Mouse (Mus musculus) neural tube, embryonic 12.5 days (tissue): ENCODE measurements at regions not wholly inside any gene's neighbourhood (a gene's known extent, or its start where the extent isn't known, plus 50 kb on each side); places are given as distances from the start of the nearest gene placed in this dataset.

Experiments used
- ATAC-seq: fragments of 200-750 bp; cut with Nextera tagmentation; 2 replicates; pipeline ENCODE4 v1.8.0; 2017; ENCODE audit warnings: low read depth, mild to moderate bottlenecking, moderate TSS enrichment, moderate library complexity; ENCODE audit not compliant: low FRiP score
- H3K27ac ChIP-seq: fragments of 300-500 bp; sonication (generic); 2 replicates; pipeline ENCODE4 v1.5.1; 2016
- H3K27me3 ChIP-seq: fragments of 300-500 bp; sonication (generic); replicated peaks from 2 replicates; pipeline ENCODE4 v1.6.1; 2016; ENCODE audit warnings: mild to moderate bottlenecking
- H3K36me3 ChIP-seq: fragments of 300-500 bp; sonication (generic); 2 replicates; pipeline ENCODE4 v1.6.1; 2016; ENCODE audit warnings: mild to moderate bottlenecking
- H3K4me1 ChIP-seq: fragments of 300-500 bp; sonication (generic); 2 replicates; pipeline ENCODE4 v1.6.1; 2016
- H3K4me2 ChIP-seq: fragments of 300-500 bp; sonication (generic); replicated peaks from 2 replicates; pipeline ENCODE4 v1.6.1; 2016; ENCODE audit warnings: mild to moderate bottlenecking
- H3K4me3 ChIP-seq: fragments of 300-500 bp; sonication (generic); 2 replicates; pipeline ENCODE4 v1.5.1; 2016
- H3K9ac ChIP-seq: fragments of 300-500 bp; sonication (generic); 2 replicates; pipeline ENCODE4 v1.6.1; 2016; ENCODE audit warnings: mild to moderate bottlenecking
- H3K9me3 ChIP-seq: fragments of 300-500 bp; sonication (generic); 2 replicates; pipeline ENCODE4 v1.6.1; 2016; ENCODE audit warnings: mild to moderate bottlenecking
- WGBS: fragments of 180-500 bp; shearing (Covaris S2); methylation state at CpG from one replicate; pipeline ENCODE4 v1.1.7; 2016; 5-methylcytosine and 5-hydroxymethylcytosine counted together

GRCm38 (mm10) chr1:194361316-194361715, 256.7 kb upstream of the Plxna2 start:
- no peak overlapping the region for H3K4me3 ChIP-seq
- H3K9ac ChIP-seq, result no peak overlapping the region
- WGBS, result 18% methylated on average over 1 of the region's 1 CpGs
- H3K27me3 ChIP-seq, result no peaks in the 10 kb centered on the region
- no peak for ATAC-seq
- H3K9me3 ChIP-seq, result no peaks in the 10 kb centered on the region
- H3K4me1 ChIP-seq, result no peaks in the 10 kb centered on the region; the same call in 1 of the 2 replicates
- H3K27ac ChIP-seq, result no peak overlapping the region
- no peaks in the 10 kb centered on the region for H3K36me3 ChIP-seq
- H3K4me2 ChIP-seq, result no peak overlapping the region

DNA sequence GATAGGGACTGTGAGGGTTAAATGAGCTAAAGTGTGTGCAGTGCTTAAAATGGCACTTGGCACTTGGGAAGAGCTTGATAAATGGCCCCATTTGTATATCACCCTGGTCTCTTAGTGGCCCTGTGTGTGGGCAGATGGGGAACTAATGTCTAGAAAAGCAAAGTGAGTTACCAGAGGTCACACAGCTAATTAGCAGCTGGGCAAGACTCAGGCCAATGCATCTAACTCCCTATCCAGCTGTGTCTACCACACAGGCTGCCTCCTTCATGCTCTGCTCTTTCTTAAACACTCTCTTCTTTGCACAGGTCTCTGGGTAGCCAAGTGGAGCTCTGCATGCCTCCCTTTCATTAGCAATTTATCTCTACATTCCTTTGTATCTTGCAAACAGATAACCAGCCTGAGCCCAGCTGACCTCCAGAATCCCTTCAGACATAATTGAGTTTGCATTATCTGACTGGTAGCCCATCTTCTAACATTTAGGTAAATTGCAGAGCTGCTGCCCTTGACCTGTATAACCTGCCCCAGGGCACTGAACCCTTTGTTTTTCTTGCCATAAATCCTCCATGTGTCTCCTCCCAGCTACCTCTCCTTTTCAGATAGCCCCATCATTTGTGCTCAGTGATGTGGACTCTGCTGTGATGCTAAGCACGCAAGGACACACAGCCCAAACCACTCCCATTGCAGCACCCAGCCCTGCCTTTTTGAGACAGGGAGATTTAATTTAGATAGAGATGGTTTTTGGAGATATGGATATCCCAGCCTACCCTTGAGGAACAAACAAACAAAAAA, 263.5 kb upstream of the Plxna2 start:
- Histone ChIP-seq H3K4me1 (peaks cover 5% of the 10 kb centered on the region; the same call in 1 of the 2 replicates), H3K27ac (no peak overlapping the region), H3K4me3 (no peak overlapping the region), H3K36me3 (no peaks in the 10 kb centered on the region), H3K9me3 (no peaks in the 10 kb centered on the region), H3K4me2 (no peak overlapping the region), H3K27me3 (no peaks in the 10 kb centered on the region), H3K9ac (no peak overlapping the region)
- WGBS, result 11% methylated on average over 1 of the region's 1 CpGs
- no peak for ATAC-seq

- H3K27me3 ChIP-seq, result no peaks in the 10 kb centered on the region
- no peak overlapping the region for H3K9ac ChIP-seq
- H3K4me2 ChIP-seq, result no peak overlapping the region
- WGBS, result 79% methylated on average over 3 of the region's 3 CpGs
- H3K4me1 ChIP-seq, result 0 out of 2 replicates have a peak, but pooled peaks cover 3% of the 10 kb centered on the region
- H3K9me3 ChIP-seq, result no peaks in the 10 kb centered on the region
- no peak overlapping the region for H3K4me3 ChIP-seq
- no peak for ATAC-seq
- H3K27ac ChIP-seq, result no peak overlapping the region
- no peaks in the 10 kb centered on the region for H3K36me3 ChIP-seq
Measured at GRCm38 (mm10) chr1:194345304-194346033, 272.5 kb upstream of the Plxna2 start.

DNA sequence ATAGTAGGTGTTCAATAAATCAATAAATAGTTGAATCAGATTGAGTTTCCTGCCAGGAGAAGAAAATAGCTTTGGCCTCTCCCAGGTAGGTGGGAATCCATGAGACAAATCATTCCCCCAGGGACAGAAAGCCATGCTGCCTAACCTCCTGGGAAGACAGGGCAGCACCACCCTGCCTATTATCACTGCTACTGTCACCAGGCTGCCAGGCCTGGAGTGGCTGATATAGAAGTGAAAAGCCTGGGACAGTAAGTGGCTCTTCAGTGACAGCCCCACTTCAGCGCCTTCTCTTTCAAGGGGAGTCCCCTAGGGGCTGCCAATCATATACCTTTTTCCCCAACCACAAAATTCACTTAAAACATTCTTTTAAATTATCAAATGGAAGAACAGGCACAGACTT, 275.4 kb upstream of the Plxna2 start:
- no peaks in the 10 kb centered on the region for H3K27me3 ChIP-seq
- no peak for ATAC-seq
- 83% methylated on average over 1 of the region's 1 CpGs for WGBS

GRCm38 (mm10) chr1:194341758-194342157, 276.3 kb upstream of the Plxna2 start:
- Histone ChIP-seq H3K27ac (no peak overlapping the region), H3K9me3 (no peaks in the 10 kb centered on the region), H3K4me1 (0 out of 2 replicates have a peak, but pooled peaks cover 3% of the 10 kb centered on the region), H3K9ac (no peak overlapping the region), H3K4me3 (no peak overlapping the region), H3K27me3 (no peaks in the 10 kb centered on the region), H3K4me2 (no peak overlapping the region), H3K36me3 (no peaks in the 10 kb centered on the region)
- 63% methylated on average over 3 of the region's 3 CpGs for WGBS
- no peak for ATAC-seq

More for the DNA sequence above, 275.4 kb upstream of the Plxna2 start:
- Histone ChIP-seq H3K27ac (no peak overlapping the region), H3K9me3 (no peaks in the 10 kb centered on the region), H3K4me1 (0 out of 2 replicates have a peak, but pooled peaks cover 3% of the 10 kb centered on the region), H3K36me3 (no peaks in the 10 kb centered on the region), H3K4me2 (no peak overlapping the region), H3K4me3 (no peak overlapping the region), H3K9ac (no peak overlapping the region)

DNA sequence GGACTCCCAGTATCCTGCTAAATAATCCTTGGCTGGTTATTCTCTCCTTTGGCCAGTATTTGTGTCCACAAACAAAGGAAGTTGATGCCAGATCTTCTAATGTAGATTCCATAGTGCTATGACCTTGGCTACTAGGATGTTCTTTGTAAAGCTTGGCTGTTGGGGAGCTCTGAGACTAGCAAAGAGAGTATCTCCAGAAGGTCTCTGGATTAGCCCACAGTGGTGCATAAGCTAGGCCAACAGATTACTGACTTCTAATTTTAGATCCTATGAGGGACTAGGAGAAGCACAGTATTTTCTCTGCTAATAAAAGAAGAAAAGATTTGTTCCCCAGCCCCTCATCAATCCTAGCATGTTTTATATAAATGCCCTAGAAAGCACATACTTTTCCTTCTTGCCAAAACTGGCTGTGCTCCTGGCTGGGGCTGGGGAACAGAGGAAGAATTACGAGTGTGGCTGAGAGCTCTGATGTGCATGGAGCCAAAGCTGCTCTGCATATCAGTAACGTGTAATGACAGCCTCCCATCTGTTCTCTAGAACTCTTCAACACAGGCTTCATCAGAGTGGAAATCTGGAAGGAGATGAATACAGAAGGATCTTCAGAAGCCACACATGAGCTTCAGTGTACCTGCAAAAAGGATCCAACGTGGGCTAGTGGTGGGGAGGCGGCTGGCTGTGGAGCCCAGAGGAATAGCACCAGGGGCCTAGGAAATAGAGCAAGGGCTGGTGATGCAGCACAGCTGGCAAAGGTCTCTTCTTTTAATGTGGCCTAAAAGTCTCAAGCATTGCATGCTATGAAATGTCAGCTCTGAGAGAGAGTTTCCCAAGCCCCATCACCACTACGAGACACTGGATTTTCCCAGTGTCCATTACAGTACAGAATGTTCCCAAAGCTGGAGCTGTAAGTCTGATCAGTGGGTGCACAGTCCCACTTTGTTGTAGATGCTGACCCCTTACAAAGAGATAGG, 283.0 kb upstream of the Plxna2 start:
- no peak overlapping the region for H3K9ac ChIP-seq
- ATAC-seq, result no peak
- H3K36me3 ChIP-seq, result no peaks in the 10 kb centered on the region
- no peak overlapping the region for H3K4me3 ChIP-seq
- no peaks in the 10 kb centered on the region for H3K27me3 ChIP-seq
- H3K27ac ChIP-seq, result no peak overlapping the region
- no peak overlapping the region for H3K4me2 ChIP-seq
- 0 out of 2 replicates have a peak, but pooled peaks cover 3% of the 10 kb centered on the region for H3K4me1 ChIP-seq
- H3K9me3 ChIP-seq, result no peaks in the 10 kb centered on the region
- 72% methylated on average over 5 of the region's 5 CpGs for WGBS

DNA sequence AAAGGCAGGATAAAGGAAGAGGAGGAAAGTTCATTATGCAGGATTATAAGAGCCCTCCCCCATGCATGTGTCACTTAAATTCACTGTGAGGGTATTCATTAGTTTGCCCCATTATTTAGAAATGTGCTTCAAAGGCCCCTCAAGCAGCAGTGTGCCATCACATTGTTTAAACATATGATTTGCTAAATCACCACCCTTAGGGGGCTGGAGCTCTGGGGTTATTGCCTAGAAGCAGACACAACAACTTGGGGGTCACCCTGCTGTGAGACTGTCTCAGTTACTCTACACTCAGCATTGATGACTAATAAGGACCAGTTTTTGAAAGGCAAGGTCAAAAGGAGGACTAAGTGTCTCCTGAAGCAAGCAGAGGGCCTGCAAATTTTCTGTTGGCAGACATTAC, 285.4 kb upstream of the Plxna2 start:
- Histone ChIP-seq H3K9me3 (no peaks in the 10 kb centered on the region), H3K27ac (no peak overlapping the region), H3K4me2 (no peak overlapping the region), H3K9ac (no peak overlapping the region), H3K4me1 (0 out of 2 replicates have a peak, but pooled peaks cover 3% of the 10 kb centered on the region), H3K36me3 (no peaks in the 10 kb centered on the region), H3K4me3 (no peak overlapping the region), H3K27me3 (no peaks in the 10 kb centered on the region)
- ATAC-seq, result no peak

DNA sequence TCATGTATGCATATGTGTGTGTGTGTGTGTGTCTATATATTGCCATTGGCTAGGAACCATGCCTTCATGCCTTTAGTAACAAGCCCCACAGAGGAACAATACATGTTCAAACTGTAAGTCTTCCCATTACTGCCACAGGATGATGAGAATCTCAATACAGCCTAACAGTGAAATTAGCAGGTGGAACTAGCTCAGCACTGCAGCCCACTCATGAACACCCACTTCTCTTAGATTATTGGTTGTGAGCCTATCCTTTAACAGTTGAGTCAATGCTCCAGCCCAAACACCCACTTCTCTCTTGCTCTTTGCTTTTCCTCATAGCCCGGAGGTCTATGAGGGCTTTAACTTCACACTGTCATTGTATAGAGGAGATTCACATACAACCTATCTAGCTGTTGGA, 287.5 kb upstream of the Plxna2 start:
- Histone ChIP-seq H3K36me3 (no peaks in the 10 kb centered on the region), H3K9me3 (no peaks in the 10 kb centered on the region), H3K9ac (no peak overlapping the region), H3K4me3 (no peak overlapping the region), H3K4me2 (no peak overlapping the region), H3K27me3 (no peaks in the 10 kb centered on the region), H3K27ac (no peak overlapping the region), H3K4me1 (0 out of 2 replicates have a peak, but pooled peaks cover 3% of the 10 kb centered on the region)
- WGBS, result 92% methylated on average over 1 of the region's 1 CpGs
- ATAC-seq, result no peak

GRCm38 (mm10) chr1:194320320-194321036, 297.5 kb upstream of the Plxna2 start:
- Histone ChIP-seq H3K4me2 (no peak overlapping the region), H3K27me3 (no peaks in the 10 kb centered on the region), H3K27ac (no peak overlapping the region), H3K4me1 (no peaks in the 10 kb centered on the region), H3K9ac (no peak overlapping the region), H3K9me3 (no peaks in the 10 kb centered on the region), H3K4me3 (no peak overlapping the region), H3K36me3 (no peaks in the 10 kb centered on the region)
- WGBS, result 64% methylated on average over 3 of the region's 3 CpGs
- no peak for ATAC-seq

GRCm38 (mm10) chr1:194318351-194318750, 299.7 kb upstream of the Plxna2 start:
- no peaks in the 10 kb centered on the region for H3K27me3 ChIP-seq
- H3K4me3 ChIP-seq, result no peak overlapping the region
- H3K9me3 ChIP-seq, result no peaks in the 10 kb centered on the region
- no peak overlapping the region for H3K4me2 ChIP-seq
- H3K9ac ChIP-seq, result no peak overlapping the region
- no peak overlapping the region for H3K27ac ChIP-seq
- no peaks in the 10 kb centered on the region for H3K36me3 ChIP-seq
- ATAC-seq, result no peak
- no peaks in the 10 kb centered on the region for H3K4me1 ChIP-seq

DNA sequence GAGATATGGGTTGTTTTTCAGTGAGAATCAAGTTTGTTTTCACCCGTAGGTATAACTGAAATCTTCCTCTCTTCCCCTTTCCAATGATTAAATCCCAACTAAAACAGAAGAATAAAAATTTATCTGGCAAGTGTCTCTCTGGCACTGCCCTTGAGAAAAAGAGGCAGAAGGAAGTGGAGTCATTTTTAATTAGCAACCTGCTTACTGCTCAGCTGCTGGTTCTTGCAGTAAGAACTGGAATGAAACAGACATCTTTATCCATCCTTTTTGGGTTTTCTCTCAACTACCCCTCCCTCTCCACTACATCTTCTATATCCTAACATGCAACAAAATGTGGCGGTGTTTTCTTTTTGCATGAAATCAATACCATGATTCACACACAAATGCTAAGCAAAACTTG, 302.4 kb upstream of the Plxna2 start:
- H3K9ac ChIP-seq, result no peak overlapping the region
- H3K36me3 ChIP-seq, result no peaks in the 10 kb centered on the region
- H3K4me2 ChIP-seq, result no peak overlapping the region
- no peaks in the 10 kb centered on the region for H3K9me3 ChIP-seq
- no peak overlapping the region for H3K27ac ChIP-seq
- 82% methylated on average over 2 of the region's 2 CpGs for WGBS
- no peak overlapping the region for H3K4me3 ChIP-seq
- H3K27me3 ChIP-seq, result no peaks in the 10 kb centered on the region
- H3K4me1 ChIP-seq, result no peaks in the 10 kb centered on the region; the same call in 1 of the 2 replicates
- ATAC-seq, result no peak
